Mouse (Mus musculus) limb, embryonic 13.5 days (tissue): Measurements from ENCODE around the gene Rtn4rl2. TPM values are rescaled to one million over a fixed set of nuclear protein-coding genes. Genes with fewer than 3 reads are reported as not detected.

Source experiments
- ATAC-seq: fragments of 200-750 bp; cut with Nextera tagmentation; 2 replicates; pipeline ENCODE4 v1.8.0; 2017; ENCODE audit warnings: low read depth, moderate number of reproducible peaks, moderate TSS enrichment; ENCODE audit not compliant: low FRiP score
- H3K27ac ChIP-seq: fragments of 300-500 bp; sonication (generic); 2 replicates; pipeline ENCODE4 v1.5.1; 2015; ENCODE audit warnings: inconsistent platforms, mild to moderate bottlenecking, moderate library complexity
- H3K27me3 ChIP-seq: fragments of 300-500 bp; sonication (generic); 2 replicates; pipeline ENCODE4 v1.6.1; 2015; ENCODE audit warnings: mild to moderate bottlenecking, inconsistent platforms
- H3K36me3 ChIP-seq: fragments of 300-500 bp; sonication (generic); 2 replicates; pipeline ENCODE4 v1.6.1; 2015; ENCODE audit warnings: inconsistent platforms, mild to moderate bottlenecking, moderate library complexity
- H3K4me1 ChIP-seq: fragments of 300-500 bp; sonication (generic); 2 replicates; pipeline ENCODE4 v1.6.1; 2015; ENCODE audit warnings: inconsistent platforms
- H3K4me2 ChIP-seq: fragments of 300-500 bp; sonication (generic); replicated peaks from 2 replicates; pipeline ENCODE4 v1.6.1; 2015; ENCODE audit warnings: inconsistent platforms, mild to moderate bottlenecking, moderate library complexity
- H3K4me3 ChIP-seq: fragments of 300-500 bp; sonication (generic); 2 replicates; pipeline ENCODE4 v1.5.1; 2015; ENCODE audit warnings: moderate library complexity, mild to moderate bottlenecking, inconsistent platforms
- H3K9ac ChIP-seq: fragments of 300-500 bp; sonication (generic); 2 replicates; pipeline ENCODE4 v1.6.1; 2015; ENCODE audit warnings: mild to moderate bottlenecking, inconsistent platforms
- H3K9me3 ChIP-seq: fragments of 300-500 bp; sonication (generic); 2 replicates; pipeline ENCODE4 v1.6.1; 2016; ENCODE audit warnings: inconsistent platforms
- WGBS: fragments of 180-500 bp; shearing (Covaris S2); methylation state at CpG from one replicate; pipeline ENCODE4 v1.1.7; 2015; 5-methylcytosine and 5-hydroxymethylcytosine counted together
- polyA plus RNA-seq: library from polyadenylated mRNA; unstranded; fragments of >200 nt; fragmentation: Nextera tagmentation; extraction: Ambion mirVana; gene quantifications from 2 replicates; pipeline ENCODE4 v1.2.1, GENCODE M21; 2015

Gene Rtn4rl2
- polyA plus RNA-seq, 1 experiment from 2014 or later = 1.1 TPM

- Histone ChIP-seq H3K4me3 (peak overlapping the region; percentile 73), H3K27ac (peak overlapping the region; percentile 90), H3K4me2 (peak overlapping the region; percentile 95), H3K27me3 (peaks cover 11% of the 10 kb centered on the region), H3K4me1 (peaks cover 31% of the 10 kb centered on the region), H3K36me3 (no peaks in the 10 kb centered on the region), H3K9ac (peak overlapping the region; percentile 81), H3K9me3 (no peaks in the 10 kb centered on the region)
- WGBS = under 1% methylated on average over 47 of the region's 47 CpGs
- peak; percentile 16; the same call in 1 of the 2 replicates for ATAC-seq
Observed at GRCm38 (mm10) chr2:84838993-84839980, 47.2 kb downstream of the Rtn4rl2 start.

GRCm38 (mm10) chr2:84838593-84838949, 47.9 kb downstream of the Rtn4rl2 start, which contains the start of gene Slc43a1:
TSS of gene Slc43a1 (plus strand) at chr2:84838850.
- Histone ChIP-seq H3K36me3 (no peaks in the 10 kb centered on the region), H3K9me3 (no peaks in the 10 kb centered on the region), H3K4me3 (peak within 1 kb of the TSS; percentile 73), H3K4me2 (peak within 1 kb of the TSS; percentile 95), H3K27me3 (peaks cover 11% of the 10 kb centered on the region), H3K9ac (peak within 1 kb of the TSS; percentile 81), H3K27ac (peak within 1 kb of the TSS; percentile 90), H3K4me1 (peaks cover 31% of the 10 kb centered on the region)
- no peak for ATAC-seq
- WGBS = 14% methylated on average over 10 of the region's 10 CpGs

- H3K27me3 ChIP-seq = peaks cover 11% of the 10 kb centered on the region
- H3K27ac ChIP-seq = no peak overlapping the region
- WGBS = 20% methylated on average over 9 of the region's 9 CpGs
- H3K36me3 ChIP-seq = no peaks in the 10 kb centered on the region
- no peak for ATAC-seq
- H3K4me2 ChIP-seq = peak overlapping the region; percentile 95
- H3K9me3 ChIP-seq = no peaks in the 10 kb centered on the region
- H3K4me3 ChIP-seq = peak overlapping the region; percentile 73; the same call in 1 of the 2 replicates
- H3K4me1 ChIP-seq = peaks cover 31% of the 10 kb centered on the region
- H3K9ac ChIP-seq = no peak overlapping the region
Observed at GRCm38 (mm10) chr2:84837817-84838592, 48.5 kb downstream of the Rtn4rl2 start.

- WGBS = 43% methylated on average over 8 of the region's 8 CpGs
- Histone ChIP-seq H3K9me3 (no peaks in the 10 kb centered on the region), H3K27ac (no peak overlapping the region), H3K9ac (no peak overlapping the region), H3K27me3 (peaks cover 11% of the 10 kb centered on the region), H3K36me3 (no peaks in the 10 kb centered on the region), H3K4me1 (peaks cover 29% of the 10 kb centered on the region), H3K4me2 (0 out of 2 replicates have a peak overlapping the region, but pooled peaks have one; percentile 3), H3K4me3 (no peak overlapping the region)
- no peak for ATAC-seq
Observed at GRCm38 (mm10) chr2:84837107-84837506, 49.4 kb downstream of the Rtn4rl2 start.

GRCm38 (mm10) chr2:84831666-84832391, 54.7 kb downstream of the Rtn4rl2 start:
- WGBS = 33% methylated on average over 10 of the region's 10 CpGs
- Histone ChIP-seq H3K9me3 (no peaks in the 10 kb centered on the region), H3K4me2 (no peak overlapping the region), H3K9ac (peak overlapping the region; percentile 54), H3K4me3 (no peak overlapping the region), H3K27ac (no peak overlapping the region), H3K36me3 (peaks cover 12% of the 10 kb centered on the region), H3K4me1 (peaks cover 13% of the 10 kb centered on the region), H3K27me3 (no peaks in the 10 kb centered on the region)
- ATAC-seq = peak; percentile 85

GRCm38 (mm10) chr2:84827283-84827920, 59.1 kb downstream of the Rtn4rl2 start:
- Histone ChIP-seq H3K4me2 (peak overlapping the region; percentile 100), H3K36me3 (peaks cover 12% of the 10 kb centered on the region), H3K4me1 (peaks cover 13% of the 10 kb centered on the region), H3K9ac (peak overlapping the region; percentile 80), H3K27me3 (no peaks in the 10 kb centered on the region), H3K4me3 (peak overlapping the region; percentile 91), H3K27ac (no peak overlapping the region), H3K9me3 (no peaks in the 10 kb centered on the region)
- WGBS = under 1% methylated on average over 29 of the region's 29 CpGs
- 0 out of 2 replicates have a peak, but pooled peaks have one; percentile 0 for ATAC-seq

GRCm38 (mm10) chr2:84826488-84827282, 59.8 kb downstream of the Rtn4rl2 start, which contains the start of gene Timm10:
TSS of gene Timm10 (plus strand) at chr2:84826997.
- Histone ChIP-seq H3K27ac (peak within 1 kb of the TSS; percentile 52; the same call in 1 of the 2 replicates), H3K27me3 (0 out of 2 replicates have a peak, but pooled peaks cover 4% of the 10 kb centered on the region), H3K4me2 (peak within 1 kb of the TSS; percentile 100), H3K9ac (peak within 1 kb of the TSS; percentile 80), H3K4me3 (peak within 1 kb of the TSS; percentile 91), H3K4me1 (peaks cover 9% of the 10 kb centered on the region), H3K36me3 (peaks cover 12% of the 10 kb centered on the region), H3K9me3 (no peaks in the 10 kb centered on the region)
- peak; percentile 93 for ATAC-seq
- WGBS = under 1% methylated on average over 34 of the region's 34 CpGs

GRCm38 (mm10) chr2:84823237-84823636, 63.3 kb downstream of the Rtn4rl2 start:
- Histone ChIP-seq H3K27ac (no peak overlapping the region), H3K4me3 (no peak overlapping the region), H3K9me3 (no peaks in the 10 kb centered on the region), H3K36me3 (no peaks in the 10 kb centered on the region), H3K4me1 (peaks cover 9% of the 10 kb centered on the region), H3K9ac (no peak overlapping the region), H3K27me3 (peaks cover 15% of the 10 kb centered on the region; the same call in 1 of the 2 replicates), H3K4me2 (no peak overlapping the region)
- 31% methylated on average over 2 of the region's 2 CpGs for WGBS
- no peak for ATAC-seq

GRCm38 (mm10) chr2:84822552-84822951, 64.0 kb downstream of the Rtn4rl2 start, which contains the start of gene Smtnl1:
TSS of gene Smtnl1 (minus strand) at chr2:84822652.
- WGBS = 59% methylated on average over 13 of the region's 13 CpGs
- H3K27ac ChIP-seq = no peak within 1 kb of the TSS
- H3K9ac ChIP-seq = no peak within 1 kb of the TSS

More at GRCm38 (mm10) chr2:84822552-84822951, 64.0 kb downstream of the Rtn4rl2 start, which contains the start of gene Smtnl1:
- Histone ChIP-seq H3K4me2 (no peak within 1 kb of the TSS), H3K27me3 (peaks cover 15% of the 10 kb centered on the region; the same call in 1 of the 2 replicates), H3K4me1 (peaks cover 3% of the 10 kb centered on the region), H3K9me3 (no peaks in the 10 kb centered on the region), H3K36me3 (no peaks in the 10 kb centered on the region), H3K4me3 (no peak within 1 kb of the TSS)
- ATAC-seq = no peak
